Mouse (Mus musculus): ENCODE measurements around the gene Ccm2l. TPM values are rescaled to one million over a fixed set of nuclear protein-coding genes. Genes with fewer than 3 reads are reported as not detected.

The Ccm2l gene
- polyA plus RNA-seq, 1 experiment from 2014 or later, result 3.3 TPM

- Histone ChIP-seq H3K4me1 (no peaks in the 10 kb centered on the region), H3K9ac (no peak overlapping the region), H3K4me2 (replicated peaks) (no peak overlapping the region), H3K27ac (no peak overlapping the region), H3K27me3 (replicated peaks) (no peaks in the 10 kb centered on the region), H3K9me3 (no peaks in the 10 kb centered on the region), H3K36me3 (no peaks in the 10 kb centered on the region), H3K4me3 (no peak overlapping the region)
- no peak for ATAC-seq (ENCODE audit: low FRiP score, low read depth)
- WGBS, result 86% methylated on average over 6 of the region's 6 CpGs
Observed at GRCm38 (mm10) chr2:153081866-153082265, 16.1 kb downstream of the Ccm2l start.

GRCm38 (mm10) chr2:153083275-153083674 lies 17.5 kb downstream of the Ccm2l start:
- ATAC-seq (ENCODE audit: low FRiP score, low read depth), result no peak
- no peaks in the 10 kb centered on the region for H3K27me3 ChIP-seq (replicated peaks)
- no peak overlapping the region for H3K9ac ChIP-seq
- no peaks in the 10 kb centered on the region for H3K9me3 ChIP-seq
- no peak overlapping the region for H3K4me2 ChIP-seq (replicated peaks)
- no peaks in the 10 kb centered on the region for H3K4me1 ChIP-seq
- 90% methylated on average over 8 of the region's 8 CpGs for WGBS
- H3K36me3 ChIP-seq, result no peaks in the 10 kb centered on the region
- no peak overlapping the region for H3K4me3 ChIP-seq
- H3K27ac ChIP-seq, result no peak overlapping the region

GRCm38 (mm10) chr2:153083824-153084223 lies 18.1 kb downstream of the Ccm2l start:
- H3K4me2 ChIP-seq (replicated peaks), result no peak overlapping the region
- no peak overlapping the region for H3K27ac ChIP-seq
- no peak overlapping the region for H3K9ac ChIP-seq
- H3K9me3 ChIP-seq, result no peaks in the 10 kb centered on the region
- no peaks in the 10 kb centered on the region for H3K36me3 ChIP-seq
- no peak overlapping the region for H3K4me3 ChIP-seq
- ATAC-seq (ENCODE audit: low FRiP score, low read depth), result no peak
- H3K4me1 ChIP-seq, result no peaks in the 10 kb centered on the region
- WGBS, result 91% methylated on average over 4 of the region's 4 CpGs
- no peaks in the 10 kb centered on the region for H3K27me3 ChIP-seq (replicated peaks)

GRCm38 (mm10) chr2:153084261-153084976 lies 18.7 kb downstream of the Ccm2l start:
- ATAC-seq (ENCODE audit: low FRiP score, low read depth), result no peak
- no peak overlapping the region for H3K4me2 ChIP-seq (replicated peaks)

GRCm38 (mm10) chr2:153085556-153085955 lies 19.8 kb downstream of the Ccm2l start:
- no peak overlapping the region for H3K27ac ChIP-seq
- no peak overlapping the region for H3K9ac ChIP-seq
- H3K36me3 ChIP-seq, result no peaks in the 10 kb centered on the region
- WGBS, result 89% methylated on average over 6 of the region's 6 CpGs
- no peak overlapping the region for H3K4me3 ChIP-seq
- no peaks in the 10 kb centered on the region for H3K9me3 ChIP-seq
- no peaks in the 10 kb centered on the region for H3K27me3 ChIP-seq (replicated peaks)
- H3K4me2 ChIP-seq (replicated peaks), result no peak overlapping the region
- H3K4me1 ChIP-seq, result no peaks in the 10 kb centered on the region
- no peak for ATAC-seq (ENCODE audit: low FRiP score, low read depth)

More at GRCm38 (mm10) chr2:153084261-153084976, 18.7 kb downstream of the Ccm2l start:
- 62% methylated on average over 7 of the region's 7 CpGs for WGBS
- Histone ChIP-seq H3K27me3 (replicated peaks) (no peaks in the 10 kb centered on the region), H3K9ac (no peak overlapping the region), H3K27ac (no peak overlapping the region), H3K4me1 (no peaks in the 10 kb centered on the region), H3K4me3 (no peak overlapping the region), H3K36me3 (no peaks in the 10 kb centered on the region), H3K9me3 (no peaks in the 10 kb centered on the region)

- no peak overlapping the region for H3K4me3 ChIP-seq
- H3K4me2 ChIP-seq (replicated peaks), result no peak overlapping the region
- no peaks in the 10 kb centered on the region for H3K9me3 ChIP-seq
- H3K27ac ChIP-seq, result no peak overlapping the region
- 92% methylated on average over 4 of the region's 4 CpGs for WGBS
- no peak overlapping the region for H3K9ac ChIP-seq
- no peaks in the 10 kb centered on the region for H3K27me3 ChIP-seq (replicated peaks)
- ATAC-seq (ENCODE audit: low FRiP score, low read depth), result no peak
- no peaks in the 10 kb centered on the region for H3K4me1 ChIP-seq
- no peaks in the 10 kb centered on the region for H3K36me3 ChIP-seq
Observed at GRCm38 (mm10) chr2:153086166-153086565, 20.4 kb downstream of the Ccm2l start.

- Histone ChIP-seq H3K27ac (no peak overlapping the region), H3K27me3 (replicated peaks) (no peaks in the 10 kb centered on the region), H3K4me2 (replicated peaks) (no peak overlapping the region), H3K36me3 (no peaks in the 10 kb centered on the region), H3K9me3 (no peaks in the 10 kb centered on the region), H3K4me3 (no peak overlapping the region), H3K4me1 (no peaks in the 10 kb centered on the region), H3K9ac (no peak overlapping the region)
- ATAC-seq (ENCODE audit: low FRiP score, low read depth), result no peak
- 88% methylated on average over 10 of the region's 10 CpGs for WGBS
Observed at GRCm38 (mm10) chr2:153087091-153087490, 21.3 kb downstream of the Ccm2l start.

GRCm38 (mm10) chr2:153089316-153089715 lies 23.6 kb downstream of the Ccm2l start:
- WGBS, result 57% methylated on average over 2 of the region's 2 CpGs
- Histone ChIP-seq H3K9me3 (no peaks in the 10 kb centered on the region), H3K4me3 (no peak overlapping the region), H3K27ac (no peak overlapping the region), H3K27me3 (replicated peaks) (no peaks in the 10 kb centered on the region), H3K4me2 (replicated peaks) (no peak overlapping the region), H3K9ac (no peak overlapping the region), H3K36me3 (no peaks in the 10 kb centered on the region), H3K4me1 (no peaks in the 10 kb centered on the region)
- no peak for ATAC-seq (ENCODE audit: low FRiP score, low read depth)

GRCm38 (mm10) chr2:153090551-153091165 lies 24.9 kb downstream of the Ccm2l start:
- no peak for ATAC-seq (ENCODE audit: low FRiP score, low read depth)
- H3K4me3 ChIP-seq, result no peak overlapping the region
- no peak overlapping the region for H3K9ac ChIP-seq
- no peak overlapping the region for H3K4me2 ChIP-seq (replicated peaks)
- H3K36me3 ChIP-seq, result no peaks in the 10 kb centered on the region
- no peaks in the 10 kb centered on the region for H3K4me1 ChIP-seq
- no peaks in the 10 kb centered on the region for H3K27me3 ChIP-seq (replicated peaks)
- H3K27ac ChIP-seq, result no peak overlapping the region
- no peaks in the 10 kb centered on the region for H3K9me3 ChIP-seq
- WGBS, result 38% methylated on average over 10 of the region's 10 CpGs

- Histone ChIP-seq H3K27me3 (replicated peaks) (peaks cover 38% of the 10 kb centered on the region), H3K9me3 (no peaks in the 10 kb centered on the region), H3K36me3 (no peaks in the 10 kb centered on the region), H3K4me3 (no peak overlapping the region), H3K27ac (no peak overlapping the region), H3K4me1 (peaks cover 12% of the 10 kb centered on the region), H3K4me2 (replicated peaks) (peak overlapping the region; percentile 79), H3K9ac (no peak overlapping the region)
- no peak for ATAC-seq (ENCODE audit: low FRiP score, low read depth)
- 33% methylated on average over 23 of the region's 23 CpGs for WGBS
Observed at GRCm38 (mm10) chr2:153107046-153107766, 41.5 kb downstream of the Ccm2l start.

- no peak for ATAC-seq (ENCODE audit: low FRiP score, low read depth)
- 2% methylated on average over 15 of the region's 15 CpGs for WGBS
- H3K27me3 ChIP-seq (replicated peaks), result peaks cover 38% of the 10 kb centered on the region
Observed at GRCm38 (mm10) chr2:153107802-153108201, 42.0 kb downstream of the Ccm2l start.

More at GRCm38 (mm10) chr2:153107802-153108201, 42.0 kb downstream of the Ccm2l start:
- H3K4me1 ChIP-seq, result peaks cover 12% of the 10 kb centered on the region
- H3K9ac ChIP-seq, result no peak overlapping the region
- peak overlapping the region; percentile 34; the same call in 1 of the 2 replicates for H3K4me3 ChIP-seq
- H3K36me3 ChIP-seq, result no peaks in the 10 kb centered on the region
- no peak overlapping the region for H3K27ac ChIP-seq
- no peaks in the 10 kb centered on the region for H3K9me3 ChIP-seq
- peak overlapping the region; percentile 79 for H3K4me2 ChIP-seq (replicated peaks)

Data from neural tube, embryonic 12.5 days (tissue).